Mouse (Mus musculus): ENCODE data around the gene Rnf185. TPM values are rescaled to one million over a fixed set of nuclear protein-coding genes. Genes with fewer than 3 reads are reported as not detected.

Gene Rnf185
- total RNA-seq, 2 experiments from 2014 or later: 13.1 to 16.9 TPM

DNA sequence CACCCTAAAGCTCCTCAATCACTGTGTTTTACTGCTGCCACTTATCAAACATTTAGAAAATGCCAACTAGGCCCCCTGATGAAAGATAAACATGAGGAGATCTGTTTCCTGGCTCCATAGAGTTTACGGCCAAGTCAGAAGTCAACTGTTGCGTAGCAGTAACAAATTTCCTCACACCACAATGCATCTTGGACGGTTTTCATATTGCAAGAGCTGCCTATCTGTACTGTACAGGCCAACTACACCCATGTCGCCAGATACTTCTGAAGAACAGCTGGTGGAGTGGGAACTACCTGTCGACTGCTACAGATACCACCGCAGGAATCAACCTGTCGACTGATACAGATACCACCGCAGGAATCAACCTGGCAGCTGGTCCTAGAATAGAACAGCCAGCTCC lies 7.3 kb downstream of the Rnf185 start:
- no peak for DNase-seq

DNA sequence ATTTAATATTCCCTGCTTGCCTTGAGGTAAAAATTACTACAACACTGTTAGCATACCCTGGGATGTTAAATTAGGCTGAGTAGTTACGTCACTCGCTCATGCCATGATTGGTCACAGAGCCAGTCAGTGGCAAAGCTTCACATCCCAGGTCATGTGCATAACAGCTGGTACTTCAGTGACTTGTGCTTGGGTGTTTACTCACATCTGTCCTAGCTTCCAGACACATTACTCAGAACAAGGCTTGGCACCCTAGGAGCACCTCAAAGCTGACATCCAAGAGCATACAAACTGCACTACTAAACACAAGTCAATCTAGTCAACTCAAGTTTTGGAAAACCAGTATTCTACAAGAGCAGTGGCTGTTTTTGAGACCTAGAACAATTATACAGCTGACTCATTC lies 9.1 kb downstream of the Rnf185 start:
- no peak for DNase-seq

DNA sequence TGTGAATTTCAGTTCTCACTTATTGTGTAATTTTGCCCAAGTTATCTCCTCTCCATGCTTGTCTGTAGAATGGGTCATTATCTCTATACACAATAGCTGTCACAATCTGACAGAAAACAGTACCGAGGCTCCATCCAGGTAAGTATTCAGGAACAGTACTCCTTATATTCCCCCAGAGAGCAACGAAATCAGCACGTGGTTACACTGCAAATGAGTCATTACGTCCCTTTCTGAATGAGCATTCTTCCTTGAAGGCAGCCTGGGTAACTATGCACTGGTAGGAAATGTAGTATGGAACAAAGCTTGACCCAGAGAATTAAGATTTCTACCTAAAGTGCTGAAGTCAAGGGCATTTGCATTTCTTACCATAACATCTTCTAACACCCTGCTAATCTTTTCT lies 9.5 kb downstream of the Rnf185 start:
- DNase-seq: no peak

DNA sequence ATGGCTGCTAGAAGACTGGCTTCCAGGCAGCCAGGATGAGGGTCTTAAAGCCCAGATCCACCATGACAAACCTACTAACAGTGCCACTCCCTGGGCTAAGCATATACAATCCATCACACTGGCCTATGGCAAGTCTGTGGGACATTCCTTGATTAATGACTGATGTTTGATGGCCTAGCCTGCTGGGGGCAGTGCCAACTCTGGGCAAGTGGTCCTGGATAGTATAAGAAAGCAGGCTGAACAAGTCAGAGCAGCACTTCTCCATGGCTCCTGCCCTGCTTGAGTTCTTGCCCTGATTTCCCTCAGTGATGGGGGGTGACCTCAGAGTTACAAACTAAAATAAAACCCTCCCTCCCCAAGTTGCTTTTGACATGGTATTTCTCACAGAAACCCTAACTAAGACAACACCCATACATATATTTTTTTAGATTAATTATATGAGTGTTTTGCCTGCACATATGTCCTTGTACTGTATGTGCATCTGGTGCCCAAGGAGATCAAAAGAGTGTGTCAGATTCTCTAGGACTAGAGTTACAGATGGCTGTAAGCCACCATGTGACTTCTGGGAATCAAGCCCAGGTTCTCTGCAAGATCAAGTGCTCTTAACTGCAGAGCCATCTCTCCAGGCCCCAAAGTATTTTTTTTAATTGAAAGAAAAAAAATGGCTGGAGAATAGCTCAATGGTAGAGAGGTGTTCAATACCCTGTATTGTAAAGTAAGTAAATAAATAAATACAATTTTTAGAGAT lies 10.3 kb downstream of the Rnf185 start:
- no peak for DNase-seq

DNA sequence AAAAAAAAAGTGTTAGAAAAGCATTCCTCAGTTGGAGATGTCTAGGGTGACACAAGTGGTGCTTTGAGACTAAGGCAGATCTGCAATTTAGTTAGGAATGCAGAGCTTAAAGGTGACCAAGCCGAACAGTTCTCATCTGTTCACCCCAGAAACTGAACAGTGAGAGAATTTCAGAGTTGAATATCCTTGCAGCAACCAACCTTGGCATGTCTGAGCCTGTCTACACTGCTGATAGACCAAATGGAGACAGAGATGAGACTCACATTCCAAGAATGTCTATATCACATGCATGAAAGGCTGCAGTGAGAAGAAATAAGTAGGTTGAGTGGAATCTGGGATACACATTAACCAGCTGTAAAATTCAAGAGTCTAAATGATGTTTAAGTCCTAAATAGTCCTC lies 14.5 kb downstream of the Rnf185 start:
- no peak for DNase-seq

DNA sequence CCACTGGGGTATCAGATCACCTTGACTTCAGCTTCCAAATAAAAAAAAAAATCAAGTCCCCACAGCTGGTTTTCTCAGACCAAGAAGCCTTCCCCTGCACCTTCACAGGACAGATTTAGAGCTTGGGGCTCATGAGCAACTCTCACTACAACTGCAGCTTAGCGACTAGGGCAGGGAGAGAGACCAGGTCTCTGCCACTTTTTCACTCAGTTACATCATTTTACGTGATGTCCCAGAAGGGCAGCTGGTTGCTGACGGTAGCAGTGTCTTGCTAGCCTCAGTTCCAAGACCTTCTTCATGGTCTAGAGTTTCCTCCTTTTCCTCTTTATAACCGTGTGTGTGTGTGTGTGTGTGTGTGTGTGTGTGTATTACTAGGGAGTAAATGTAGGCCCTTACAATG lies 18.4 kb downstream of the Rnf185 start:
- DNase-seq: no peak

DNA sequence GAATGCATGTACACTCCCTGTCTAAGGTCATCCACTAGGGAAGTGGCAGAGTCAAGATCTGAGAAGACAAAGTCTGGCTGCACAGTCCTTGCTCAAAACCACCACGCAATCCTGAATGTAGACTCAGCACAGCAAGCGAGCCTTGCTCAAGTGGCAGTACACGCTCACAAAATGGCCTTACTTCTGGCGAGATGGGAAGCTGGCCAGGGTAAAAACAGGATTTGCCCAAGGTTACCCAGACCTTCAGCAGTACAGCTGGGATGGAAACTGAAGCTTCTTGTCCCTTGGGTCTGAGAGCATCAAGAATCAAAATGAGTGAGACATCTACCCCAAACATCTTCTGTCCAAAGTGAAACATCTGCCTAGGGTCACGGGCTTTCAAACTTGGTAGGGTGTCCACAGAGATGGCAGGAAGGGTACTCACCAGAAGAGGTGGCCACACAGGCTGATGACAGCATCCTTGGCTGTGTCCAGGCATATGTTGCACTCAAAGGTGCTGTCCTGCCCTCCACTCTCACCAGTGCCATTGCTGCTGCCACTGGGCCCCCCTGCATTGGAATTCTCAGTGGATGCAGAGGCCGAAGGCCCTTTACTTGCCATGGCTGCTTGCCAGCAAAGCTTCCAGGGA lies 20.1 kb downstream of the Rnf185 start:
- DNase-seq: no peak

DNA sequence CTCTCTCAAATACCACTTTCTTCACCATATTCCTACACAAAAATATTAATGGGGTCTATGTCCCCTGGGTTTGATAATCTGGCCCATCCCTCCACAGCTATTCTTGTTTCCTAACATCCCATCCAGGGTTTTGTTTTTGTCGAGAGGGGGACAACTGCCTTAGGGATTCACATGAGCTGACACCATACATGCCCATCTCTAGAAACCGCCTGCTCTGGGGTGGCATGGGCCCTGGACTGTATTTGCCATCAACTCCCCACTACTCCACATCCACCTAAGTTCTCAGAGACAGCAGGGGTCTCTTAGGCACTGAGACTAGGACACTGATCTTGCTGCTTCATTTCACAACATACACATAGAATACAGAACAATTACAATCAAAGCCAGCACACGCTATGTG lies 20.6 kb downstream of the Rnf185 start:
- no peak for DNase-seq

DNA sequence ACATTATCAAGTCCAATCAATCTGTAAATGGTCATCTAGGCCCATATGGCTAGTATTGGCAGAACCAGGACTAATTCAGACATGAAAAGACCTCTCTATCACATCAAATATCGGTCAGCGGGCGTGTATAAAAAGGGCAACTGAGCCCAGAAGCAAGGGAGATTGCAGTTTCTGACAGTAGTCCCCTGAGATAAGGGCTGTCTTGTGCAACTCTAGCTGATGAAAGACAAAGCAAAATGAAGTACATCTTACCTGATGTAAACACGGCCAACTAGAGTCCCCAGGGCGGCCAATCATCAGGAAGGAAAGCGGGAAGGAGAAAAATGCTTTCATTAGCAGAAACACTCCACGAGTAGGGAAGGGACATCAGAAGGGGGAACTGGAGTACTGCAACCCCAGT lies 23.5 kb downstream of the Rnf185 start:
- DNase-seq: no peak

DNA sequence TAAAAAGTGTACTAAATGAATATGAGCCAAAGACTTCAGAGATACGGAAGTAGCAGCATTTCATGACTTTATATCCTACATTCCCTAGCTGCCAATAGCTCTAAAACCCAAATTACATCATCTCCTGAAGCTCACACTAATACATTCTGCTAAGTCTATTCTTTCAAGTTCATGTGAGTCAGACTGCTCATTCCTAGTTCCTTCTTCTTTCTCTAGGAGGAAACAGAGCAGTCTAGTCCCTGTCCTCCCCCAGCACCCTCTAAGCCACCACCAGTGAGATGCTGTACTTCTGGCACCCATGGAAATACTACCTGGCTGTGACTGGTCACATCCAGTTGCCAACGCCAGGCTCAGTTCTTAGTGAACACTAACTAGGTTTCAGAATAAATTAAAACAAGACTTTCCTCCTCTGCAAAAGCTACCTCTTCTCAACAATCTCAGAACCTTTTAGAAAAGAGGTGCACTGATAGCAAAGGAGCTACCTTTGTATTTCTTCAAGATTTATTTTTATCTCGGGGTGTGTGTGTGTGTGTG lies 24.4 kb downstream of the Rnf185 start:
- no peak for DNase-seq

DNA sequence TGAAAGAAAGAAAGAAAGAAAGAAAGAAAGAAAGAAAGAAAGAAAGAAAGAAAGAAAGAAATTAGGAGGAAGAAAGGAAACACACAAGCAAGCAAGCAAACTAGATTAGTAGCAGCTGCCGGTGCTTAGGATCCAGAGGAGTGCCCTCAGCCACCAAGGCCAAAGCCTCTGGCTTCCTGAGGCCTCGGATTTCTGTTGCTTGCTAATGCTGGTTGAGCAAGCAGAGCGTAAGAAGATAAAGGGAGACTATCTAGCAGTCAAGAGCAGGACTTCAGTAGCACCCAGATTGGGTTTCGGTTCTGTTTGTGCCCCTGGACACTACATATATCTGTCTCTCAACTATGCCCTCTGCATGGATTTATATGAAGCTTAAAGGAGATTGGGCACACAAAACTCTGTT lies 29.9 kb downstream of the Rnf185 start:
- DNase-seq: no peak

DNA sequence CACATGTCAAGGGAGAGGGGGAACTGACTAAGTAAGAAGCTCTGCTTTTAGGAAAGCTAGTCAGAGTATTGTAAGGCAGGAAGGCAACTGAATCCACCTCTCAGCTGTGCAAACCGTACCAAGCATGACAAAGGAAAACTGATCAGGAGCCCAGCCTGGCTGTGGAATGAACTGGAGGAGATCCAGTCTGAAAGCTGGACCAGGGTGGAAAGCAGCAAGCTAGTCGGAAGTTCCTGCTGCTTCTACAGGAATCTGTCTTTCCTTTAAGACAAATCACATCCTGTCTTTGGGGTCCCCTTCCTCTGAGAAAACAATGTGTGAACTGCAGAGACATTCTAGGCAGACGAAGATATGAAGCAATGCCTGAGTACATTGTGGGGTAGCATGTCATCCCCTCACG lies 33.4 kb downstream of the Rnf185 start:
- DNase-seq: no peak

DNA sequence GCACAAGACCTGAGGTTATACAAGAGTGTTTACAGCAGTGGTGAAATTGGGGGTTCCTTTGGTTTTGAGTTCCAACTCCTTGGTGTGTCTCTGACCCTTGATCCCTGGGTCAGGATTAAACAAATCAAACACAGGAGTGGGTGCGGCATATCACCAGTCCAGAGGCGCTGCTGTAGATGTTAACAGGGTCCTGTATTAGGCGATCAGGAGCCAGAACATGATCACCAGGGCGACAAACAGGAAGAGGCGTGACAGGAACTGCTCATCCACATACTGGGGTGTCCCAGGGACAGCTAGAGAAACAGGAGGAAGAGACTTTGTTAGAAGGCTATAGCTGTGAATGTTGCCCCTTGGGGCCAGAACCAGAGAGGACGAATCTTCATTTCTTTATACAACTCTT lies 34.4 kb downstream of the Rnf185 start:
- no peak for DNase-seq

DNA sequence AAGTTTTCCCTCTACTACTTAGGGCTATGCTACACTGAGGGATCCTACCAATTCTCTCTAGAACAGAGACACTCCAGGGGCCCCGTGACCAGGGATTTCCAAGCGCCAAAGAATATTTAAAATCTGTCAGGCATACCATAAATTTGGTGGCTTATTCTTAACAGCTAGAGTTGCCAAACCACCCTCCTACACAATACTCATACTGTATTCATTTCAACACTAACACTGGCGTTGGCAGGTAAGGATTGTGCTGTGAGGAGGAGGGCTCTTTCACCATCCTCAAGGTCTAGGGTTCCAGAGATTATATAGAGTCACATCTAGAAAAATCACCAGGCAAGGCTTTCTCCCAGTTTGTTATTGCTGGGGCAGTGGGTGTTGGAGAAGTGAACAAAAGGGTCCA lies 35.8 kb downstream of the Rnf185 start:
- DNase-seq: no peak

DNA sequence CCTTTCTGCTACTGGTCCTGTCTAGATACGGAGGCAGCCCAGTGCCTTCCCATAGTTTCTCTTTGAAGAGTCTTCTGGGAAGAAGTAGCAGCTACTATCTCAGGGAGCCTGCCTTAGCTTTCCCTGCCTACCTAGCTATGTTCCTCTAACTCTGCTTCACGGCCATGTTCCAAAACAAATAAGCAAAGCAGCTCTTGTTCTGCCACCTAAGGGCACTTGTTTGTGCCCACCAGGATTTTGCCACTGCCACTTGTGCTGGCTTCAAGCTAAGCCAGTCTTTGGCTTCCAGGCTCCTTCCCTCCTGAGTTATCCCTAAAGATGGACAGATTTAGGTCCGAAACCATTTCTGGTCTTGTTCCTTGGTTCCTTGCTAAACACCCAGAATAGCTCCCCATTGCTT lies 40.1 kb downstream of the Rnf185 start:
- no peak for DNase-seq

DNA sequence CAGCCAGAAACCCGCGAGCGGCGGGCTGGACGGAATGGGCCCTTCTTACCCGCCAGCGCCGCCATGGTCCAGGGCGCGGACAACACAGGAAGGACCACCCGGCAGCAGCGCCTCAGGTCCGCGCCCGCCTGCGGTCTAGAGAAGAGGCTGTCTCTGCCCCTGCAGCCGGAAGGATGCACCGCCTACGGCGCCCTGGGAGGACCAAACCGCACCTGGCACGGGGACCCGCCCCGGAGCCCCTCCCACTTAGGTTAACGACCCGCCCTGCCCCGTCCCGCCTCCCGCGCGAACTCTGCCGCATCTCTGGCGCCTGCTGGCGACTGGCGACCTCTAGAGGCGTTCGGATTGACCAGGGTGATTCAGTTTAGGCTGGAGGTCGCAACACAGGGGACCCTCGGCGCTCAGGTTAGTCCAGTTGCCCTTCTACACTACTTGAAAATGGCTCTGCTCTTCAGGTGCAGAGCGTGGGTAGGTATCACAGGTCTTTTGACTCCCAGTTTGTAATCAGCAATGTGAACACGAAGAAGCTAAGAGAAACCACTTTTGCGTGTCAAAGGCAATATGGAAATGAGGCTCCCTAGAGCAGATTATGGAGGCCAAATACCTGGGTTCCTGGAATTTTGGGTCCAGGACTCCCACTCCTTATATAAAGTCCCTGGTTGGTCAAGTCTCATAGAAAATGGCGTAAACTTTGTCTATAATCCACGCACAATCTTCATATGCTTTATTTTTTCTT lies 43.0 kb downstream of the Rnf185 start, which contains the start of gene Limk2:
Gene Limk2 (minus strand): TSS at position 193 of the 736 bp plus-strand sequence.
- DNase-seq: peak; percentile 90

DNA sequence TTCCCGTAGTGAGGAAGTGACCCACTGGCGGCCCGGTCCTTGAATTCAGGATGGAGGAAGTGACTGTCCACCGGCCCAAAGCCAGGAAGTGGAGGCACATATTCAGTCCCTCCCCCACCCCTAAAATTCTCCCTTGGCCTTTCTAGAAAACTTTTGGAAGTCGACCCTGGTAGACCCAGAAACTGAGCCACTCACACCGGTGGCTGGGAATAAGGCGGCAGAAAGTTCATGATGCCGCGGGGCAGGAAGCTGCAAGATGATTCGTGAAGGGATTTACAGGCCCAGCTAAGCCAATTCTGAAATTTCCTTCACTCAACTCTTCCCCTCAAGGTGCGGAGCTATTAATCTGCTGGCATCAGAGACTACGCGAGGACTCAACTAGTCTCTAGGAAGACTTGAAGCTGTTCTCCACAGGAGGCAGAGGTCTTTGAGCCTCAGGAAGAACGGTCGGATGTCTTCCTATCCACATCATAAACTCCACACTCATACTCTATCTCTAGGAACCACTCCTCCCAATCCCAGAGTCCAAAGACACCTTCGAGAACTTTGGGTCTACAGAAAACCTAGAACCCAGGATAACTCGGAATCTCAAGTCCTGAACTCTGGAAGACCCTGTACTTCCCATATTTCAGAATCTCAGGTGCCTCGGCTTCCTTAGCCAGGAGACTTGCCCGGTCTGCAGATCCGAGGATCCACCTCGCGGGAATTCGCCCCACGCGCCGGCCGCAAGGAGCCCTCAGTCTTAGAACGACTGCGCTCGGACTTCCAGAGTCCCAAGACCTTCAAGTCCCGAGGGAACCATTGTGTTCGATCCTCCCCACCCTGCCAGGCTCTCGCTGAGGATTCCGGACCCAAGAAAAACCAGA lies 43.8 kb downstream of the Rnf185 start:
- no peak for DNase-seq

DNA sequence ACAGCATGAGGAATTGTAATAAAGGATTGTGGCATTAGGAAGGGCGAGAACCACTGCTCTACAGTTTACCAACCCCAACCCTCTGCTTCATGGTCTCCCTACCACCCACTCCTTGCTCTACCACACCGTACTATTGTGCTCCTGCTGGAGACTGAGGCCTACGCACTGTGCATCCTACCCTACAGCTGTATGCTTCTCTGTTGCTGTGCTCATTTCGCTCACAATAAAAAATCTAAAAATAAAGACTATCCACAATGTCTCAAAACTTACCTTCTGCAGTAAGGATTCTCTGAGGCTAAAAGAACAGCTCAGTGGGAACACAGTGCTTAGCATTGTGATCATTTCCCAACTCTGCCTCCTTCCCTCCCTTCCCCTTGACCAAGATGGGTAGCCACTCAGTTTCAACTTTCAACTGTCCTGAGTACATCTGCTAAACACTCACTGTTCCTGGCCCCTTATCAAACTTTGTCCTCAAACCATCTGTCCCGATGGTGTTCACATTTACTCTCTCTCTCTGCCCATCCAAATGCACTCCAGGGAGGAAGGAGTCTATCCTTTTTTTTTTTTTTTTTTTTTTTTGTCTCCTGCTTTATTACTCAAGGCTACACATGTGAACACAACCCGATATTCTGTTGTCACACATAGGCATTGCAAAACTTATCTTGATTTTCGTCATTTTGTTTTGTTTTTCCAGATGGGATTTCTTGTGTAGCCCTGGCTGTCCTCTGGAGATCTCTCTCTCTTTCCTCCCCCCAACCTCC lies 47.7 kb downstream of the Rnf185 start:
- DNase-seq: no peak

DNA sequence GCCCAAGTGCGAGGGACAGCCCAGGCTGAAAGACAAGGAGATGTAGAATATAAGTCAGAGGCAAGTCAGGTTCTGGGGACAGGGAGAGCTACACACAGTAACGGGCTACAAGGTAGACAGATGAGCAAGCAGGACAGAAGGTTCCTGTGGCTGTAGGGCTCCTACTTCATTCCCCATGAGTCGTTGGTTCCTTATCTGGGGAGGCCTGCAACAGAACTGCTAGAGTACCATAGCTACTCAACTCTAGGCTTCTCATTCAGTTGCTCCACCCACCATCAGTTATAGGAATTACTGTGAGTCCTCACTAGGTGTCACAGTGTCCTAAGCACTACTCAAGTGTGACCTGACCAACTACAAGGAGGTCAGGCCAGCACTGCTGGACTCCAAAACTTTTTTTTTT lies 49.1 kb downstream of the Rnf185 start:
- DNase-seq: no peak

DNA sequence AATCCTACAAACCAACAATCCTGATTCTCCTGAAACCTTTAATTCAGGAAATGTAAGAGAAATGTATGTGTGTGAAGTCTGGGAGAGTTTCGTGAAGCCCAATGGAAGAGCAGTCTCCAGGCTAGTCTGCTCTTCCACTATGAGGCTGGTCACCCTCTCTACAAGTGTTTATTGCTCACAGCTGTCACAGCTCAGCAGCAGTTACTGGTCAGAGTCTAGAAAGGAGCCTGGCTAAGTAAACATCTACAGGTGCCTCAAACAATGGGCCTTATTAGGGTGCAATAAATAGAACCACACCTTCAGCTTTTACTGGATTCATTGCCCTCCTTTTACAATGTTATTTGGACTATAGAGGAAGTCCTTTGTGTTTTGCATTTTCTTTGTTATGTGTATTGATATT lies 53.8 kb downstream of the Rnf185 start:
- DNase-seq: no peak

DNA sequence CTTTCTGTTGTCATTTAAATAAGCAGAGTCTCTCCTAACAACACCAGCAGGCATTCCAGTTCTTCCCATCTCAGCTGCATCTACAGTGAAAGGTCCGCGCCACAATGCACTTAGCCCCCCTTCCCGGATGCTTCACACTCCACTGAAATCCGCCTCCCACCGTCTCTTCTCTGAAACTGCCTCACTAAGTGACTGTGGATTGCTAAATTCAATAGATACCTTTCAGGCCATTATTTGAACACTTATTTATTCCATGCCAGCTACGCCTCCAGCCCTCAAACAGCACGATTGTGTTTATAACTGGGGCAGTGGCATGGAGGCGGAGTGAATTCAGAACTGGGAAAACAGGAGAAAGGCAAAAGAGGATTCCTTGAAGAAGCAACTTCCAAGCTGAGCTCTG lies 55.6 kb downstream of the Rnf185 start:
- DNase-seq: no peak

Data from gastrocnemius, postnatal 25 days (tissue).